Mouse (Mus musculus) brain, embryonic 14.5 days (tissue): Measurements from ENCODE around the gene Mcoln2.

Source experiments
- CTCF ChIP-seq: fragments of 200-500 bp; IDR thresholded peaks from 2 replicates; pipeline ENCODE4 v1.5.1; 2012; ENCODE audit warnings: inconsistent platforms, mild to moderate bottlenecking, moderate library complexity, borderline replicate concordance; ENCODE audit not compliant: insufficient read depth, insufficient read length; ENCODE audit errors: extremely low read depth
- POLR2A ChIP-seq: fragments of 200-500 bp; IDR thresholded peaks from 2 replicates; pipeline ENCODE4 v1.6.1; 2012; ENCODE audit warnings: mild to moderate bottlenecking, inconsistent platforms, borderline replicate concordance; ENCODE audit not compliant: poor library complexity, insufficient read depth, insufficient read length, severe bottlenecking; ENCODE audit errors: extremely low read depth

DNA sequence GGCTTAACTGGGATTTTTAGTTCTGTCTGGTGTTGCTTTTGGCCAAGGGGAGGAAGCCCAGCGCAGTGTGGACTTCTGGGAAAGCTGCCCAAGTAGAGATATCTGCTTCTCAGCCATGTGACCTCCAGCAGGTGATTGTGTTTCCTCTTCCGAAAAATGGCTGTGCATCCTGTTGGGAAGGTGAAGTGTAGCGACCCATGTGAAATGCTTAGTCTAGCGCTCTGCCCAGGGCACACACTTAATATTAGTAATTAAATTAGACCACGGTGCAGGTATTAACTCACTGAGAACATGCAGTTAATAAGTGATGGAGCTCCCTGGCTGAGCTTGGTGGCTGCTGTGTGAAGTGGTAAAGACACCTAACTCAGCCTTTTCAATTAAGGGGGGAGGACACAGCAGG, 88.0 kb downstream of the Mcoln2 start:
- TF ChIP-seq CTCF = no peak
- no peak for TF ChIP-seq POLR2A
